Mouse (Mus musculus): ENCODE data around the gene Cd320.
"Not testable (repeated sequence)": the region's sequence is repeated elsewhere in the genome, so short reads cannot be mapped to it uniquely, and the experiment has no call there.

Gene Cd320

DNA sequence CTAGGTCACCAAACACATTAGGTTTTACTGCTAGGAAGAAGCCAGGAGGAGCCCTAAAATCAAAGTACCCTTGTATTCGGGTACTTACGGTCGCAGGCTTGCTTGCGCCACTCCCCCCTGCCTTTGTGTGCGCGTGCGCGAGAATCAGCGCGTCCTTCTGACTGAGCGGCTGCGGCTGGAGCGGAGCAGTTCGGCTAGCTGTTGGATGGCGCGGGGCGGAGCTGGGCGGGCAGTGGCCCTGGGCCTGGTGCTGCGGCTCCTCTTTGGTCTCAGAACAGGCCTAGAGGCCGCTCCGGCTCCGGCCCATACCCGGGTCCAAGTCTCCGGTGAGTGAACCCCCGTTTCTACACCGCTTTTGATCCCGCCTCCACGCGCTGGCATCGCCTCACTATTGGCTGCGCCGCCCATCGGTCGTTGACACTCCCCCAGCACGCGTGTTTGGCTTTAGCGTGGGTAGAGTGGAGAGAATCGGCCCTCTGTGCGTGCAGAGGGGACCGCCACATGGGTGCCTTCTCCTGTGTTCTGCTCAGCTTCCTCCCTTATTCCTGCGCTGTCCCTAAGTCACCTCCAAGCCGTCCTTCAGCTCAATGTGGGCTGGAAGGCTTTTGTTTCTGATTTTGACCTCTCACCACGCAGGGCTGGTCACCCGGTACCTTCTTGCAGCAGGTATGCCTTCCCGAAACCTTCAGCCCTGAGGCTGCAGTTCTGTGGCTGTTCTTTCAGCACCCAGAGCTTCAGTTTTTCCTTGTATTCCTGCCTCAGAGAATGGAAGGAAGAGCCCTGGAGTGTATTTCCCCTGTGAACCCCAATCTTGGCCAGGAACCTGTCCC is at the start of gene Cd320:
Cd320 (plus strand) TSS at position 126 of the 830 bp plus-strand sequence.
- DNase-seq, result peak; percentile 95

DNA sequence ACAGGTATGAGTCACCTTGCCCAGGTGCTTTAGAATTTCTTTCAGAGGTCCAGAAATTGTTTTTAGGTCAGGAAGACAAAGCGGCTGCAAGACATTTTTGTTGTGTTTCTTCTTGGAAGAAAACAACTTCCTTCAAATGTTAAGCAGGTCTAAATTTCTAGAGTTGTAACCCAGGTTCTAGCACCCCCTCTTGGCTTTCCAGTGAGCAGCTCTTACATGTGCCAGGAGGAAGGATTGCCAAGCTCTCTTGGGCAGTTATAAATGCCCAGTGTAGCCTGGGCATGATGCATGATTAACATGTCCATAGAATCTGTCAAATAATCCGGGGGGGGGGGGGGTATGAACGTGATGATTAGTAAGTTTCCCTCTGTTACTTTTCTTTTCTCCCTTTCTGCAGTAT is 44.6 kb upstream of the Cd320 start:
- peak; percentile 68 to 79 for DNase-seq

DNA sequence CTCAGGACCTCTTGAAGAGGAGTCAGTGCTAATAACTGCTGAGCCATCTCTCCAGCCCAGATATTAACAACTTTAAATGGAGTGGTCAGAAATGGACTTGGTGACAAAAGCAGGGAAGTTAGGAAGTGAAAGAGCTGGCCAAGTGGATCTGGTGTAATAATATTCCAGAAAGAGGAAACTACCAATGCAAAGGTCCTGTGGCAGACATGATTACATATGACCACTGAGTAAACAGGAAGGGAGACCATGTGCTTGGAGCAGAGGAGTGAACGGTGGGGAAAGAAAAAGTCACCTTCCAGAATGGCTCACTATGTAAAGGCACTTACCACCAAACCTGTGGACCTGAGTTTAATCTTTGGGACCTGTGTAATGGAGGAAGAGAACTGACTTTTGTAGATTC is 43.6 kb upstream of the Cd320 start:
- no peak for DNase-seq

DNA sequence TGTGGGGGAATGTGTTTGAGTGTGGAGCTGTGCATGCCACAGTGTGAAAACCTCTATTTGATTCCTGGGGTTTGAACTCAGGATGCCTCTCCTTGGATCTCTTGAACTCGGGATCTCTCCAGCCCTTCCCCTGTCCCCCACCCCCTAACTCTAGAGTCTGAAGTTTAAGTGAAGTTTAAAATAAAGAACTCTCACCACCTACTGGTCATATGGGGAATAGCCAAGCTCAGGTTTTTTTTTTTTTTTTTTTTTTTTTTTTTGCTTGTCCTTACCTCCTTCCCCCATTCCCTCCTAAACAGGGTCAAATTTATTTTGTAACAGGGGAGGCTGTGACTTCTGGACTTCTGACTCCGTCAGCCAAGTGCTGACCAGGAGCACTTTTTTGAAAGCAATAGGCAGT is 40.7 kb upstream of the Cd320 start:
- no peak for DNase-seq

DNA sequence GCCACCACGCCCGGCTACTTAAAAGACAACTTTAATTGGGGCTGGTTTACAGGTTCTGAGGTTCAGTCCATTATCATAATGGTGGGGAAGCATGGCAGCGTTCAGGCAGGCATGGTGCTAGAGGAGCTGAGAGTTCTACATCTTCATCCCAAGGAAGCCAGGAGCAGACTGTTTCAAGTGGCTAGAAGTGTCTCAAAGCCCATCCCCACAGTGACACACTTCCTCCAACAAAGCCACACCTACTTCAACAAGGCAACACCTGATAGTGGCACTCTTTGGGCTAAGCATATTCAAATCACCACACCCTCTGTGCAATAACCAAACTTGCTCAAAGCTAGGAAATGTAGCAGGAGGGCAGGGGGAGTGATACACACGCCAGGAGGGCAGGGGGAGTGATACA is 38.7 kb upstream of the Cd320 start:
- no peak for DNase-seq

DNA sequence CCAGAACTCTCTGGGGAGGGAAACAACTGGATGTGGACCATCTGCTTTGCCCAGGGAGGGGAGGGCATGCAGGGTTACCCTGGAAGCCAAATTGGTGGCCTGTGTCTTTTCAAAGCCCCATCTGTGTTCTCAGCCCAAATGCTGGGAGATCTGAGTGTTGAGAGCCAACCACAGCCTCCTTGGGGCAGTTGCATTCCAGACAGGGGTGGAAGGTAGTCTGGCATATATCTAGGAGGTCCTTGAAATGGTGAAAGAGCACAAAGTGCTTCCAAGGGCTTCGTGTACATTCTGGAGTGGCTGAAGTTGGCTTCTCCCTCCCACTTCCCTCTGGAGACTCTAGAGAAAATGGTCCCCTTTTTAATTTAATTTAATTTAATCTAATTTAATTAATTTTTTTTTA is 38.1 kb upstream of the Cd320 start:
- no peak for DNase-seq

DNA sequence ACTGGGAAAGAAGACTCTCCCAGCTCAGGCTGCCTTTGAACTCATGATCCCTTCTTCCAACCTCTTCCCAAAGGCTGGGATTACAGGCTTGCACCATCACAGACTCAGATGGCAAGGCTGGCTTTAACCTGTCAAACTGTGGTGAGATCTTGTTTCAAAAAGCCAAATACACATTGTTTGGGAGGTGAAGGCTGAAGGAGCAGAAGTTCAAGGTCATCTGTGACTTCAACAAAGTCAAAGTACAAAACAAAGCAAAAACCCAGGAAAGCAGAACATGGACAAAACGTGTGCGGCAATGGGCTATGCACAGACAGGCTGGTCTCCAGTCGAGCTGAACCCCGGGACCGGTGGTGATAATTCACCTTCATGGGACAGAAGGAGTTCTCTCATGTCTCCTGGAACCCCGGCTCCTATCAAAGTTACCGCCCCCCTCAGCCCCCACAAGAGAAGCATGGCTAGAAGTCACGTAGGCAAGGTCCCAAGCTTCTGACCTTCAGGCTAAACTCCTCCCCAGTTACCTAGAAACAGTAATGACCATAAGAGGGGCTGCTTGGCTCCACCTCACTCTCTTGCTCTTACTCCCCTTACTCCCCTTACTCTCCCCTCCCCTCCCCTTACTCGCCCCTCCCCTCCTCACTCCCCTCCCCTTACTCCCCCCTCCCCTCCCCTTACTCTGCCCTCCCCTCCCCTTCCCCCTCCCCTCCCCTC is 35.6 kb upstream of the Cd320 start:
- DNase-seq, result no peak

DNA sequence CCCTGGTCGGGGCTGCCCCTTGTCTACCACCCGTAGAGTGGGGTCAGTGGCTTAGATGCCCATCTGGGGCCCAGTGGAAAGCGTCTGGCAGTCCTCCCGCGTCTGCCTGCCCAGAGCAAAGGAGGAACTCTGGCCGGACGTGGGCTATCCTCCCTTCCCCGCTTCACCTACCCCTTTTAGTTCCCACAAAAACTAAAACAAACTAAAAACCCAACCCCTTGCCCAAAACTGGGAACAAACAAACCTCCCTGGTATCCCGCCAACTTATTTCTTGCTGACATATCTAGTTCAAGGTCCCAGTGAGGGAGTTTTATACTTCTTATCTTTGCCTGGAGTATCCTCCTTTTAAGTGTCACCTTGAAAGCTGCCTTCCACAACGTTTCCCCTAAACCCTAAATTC is 34.7 kb upstream of the Cd320 start:
- DNase-seq, result no peak

DNA sequence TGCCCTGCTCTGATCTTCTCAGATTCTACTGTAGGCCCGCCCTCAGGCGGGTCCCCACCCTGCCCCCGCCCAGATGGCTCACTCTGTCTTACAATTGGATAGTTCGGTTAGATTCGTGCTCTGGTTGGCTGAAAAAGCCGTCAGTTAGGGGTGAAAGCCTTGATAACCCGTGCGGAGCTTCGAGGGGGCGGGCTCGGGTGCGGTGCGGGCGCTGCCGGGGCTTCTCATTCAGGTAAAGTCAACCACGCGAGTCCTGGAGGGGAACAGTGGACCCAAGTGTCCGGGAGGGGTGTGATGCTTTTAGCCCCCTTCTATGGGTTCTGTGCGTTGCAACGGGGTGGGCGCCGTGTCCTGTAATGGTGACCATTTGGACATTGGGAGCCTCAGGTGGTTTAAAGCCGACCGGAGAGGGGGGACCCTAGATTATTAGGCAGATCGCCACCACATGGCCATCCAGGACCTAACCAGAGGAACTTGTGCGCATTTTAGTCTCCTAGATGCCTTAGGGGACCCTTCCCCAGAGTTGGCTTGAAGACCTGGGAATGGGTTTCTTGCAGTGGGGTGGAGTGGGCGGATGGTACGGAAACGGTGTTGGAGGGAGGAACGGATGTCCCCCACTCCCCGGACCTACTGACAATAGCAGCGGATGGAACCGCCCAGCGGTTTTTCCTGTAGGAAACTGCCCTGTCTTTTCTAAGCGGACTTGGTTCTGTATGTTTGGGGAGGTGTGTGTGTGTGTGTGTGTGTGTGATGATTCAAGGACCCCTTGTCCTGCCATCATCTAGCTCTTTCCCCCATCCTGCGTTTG is 32.4 kb upstream of the Cd320 start, which contains the start of gene Kank3:
Kank3 (plus strand) TSS at position 186 of the 808 bp plus-strand sequence.
- DNase-seq, result peak; percentile 94 to 96

DNA sequence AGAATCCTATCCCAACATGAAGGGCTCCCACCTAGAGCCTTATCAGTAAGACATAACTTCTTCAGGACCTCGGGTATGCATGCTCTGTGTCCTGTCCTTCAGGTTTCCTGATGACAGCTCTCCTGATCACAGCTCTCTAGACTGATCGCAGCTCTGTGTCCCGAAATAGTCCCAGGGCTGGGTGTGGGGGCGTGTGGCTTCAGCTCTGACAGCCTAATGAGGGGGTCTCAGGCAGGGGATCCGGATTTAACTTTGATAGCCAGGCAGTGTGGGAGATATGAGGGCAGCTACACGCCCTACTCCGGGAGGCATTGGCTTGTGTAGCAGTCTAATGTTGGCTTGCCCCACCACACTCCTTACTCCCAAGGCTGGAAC is 31.8 kb upstream of the Cd320 start:
- DNase-seq, result peak in 1 of 2 experiments; percentile 26

DNA sequence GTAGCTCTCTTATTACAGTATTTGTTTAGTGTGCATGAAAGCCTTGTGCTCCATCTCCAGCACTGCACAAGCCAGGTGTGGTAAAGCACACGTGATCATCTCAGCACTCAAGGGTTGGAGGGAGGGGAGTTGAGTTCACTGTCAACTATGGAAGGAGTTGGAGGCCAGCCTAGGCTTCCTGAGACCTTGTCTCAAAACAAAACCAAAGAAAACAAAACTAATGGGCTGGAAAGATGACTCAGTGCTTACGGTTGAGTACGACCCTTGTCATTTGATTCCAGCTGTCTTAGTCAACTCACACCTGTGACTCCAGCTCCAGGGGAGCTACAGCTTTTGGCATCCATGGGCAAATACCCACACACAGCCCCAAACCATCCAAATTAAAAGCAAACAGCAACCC is 30.4 kb upstream of the Cd320 start:
- peak; percentile 38 to 70 for DNase-seq

DNA sequence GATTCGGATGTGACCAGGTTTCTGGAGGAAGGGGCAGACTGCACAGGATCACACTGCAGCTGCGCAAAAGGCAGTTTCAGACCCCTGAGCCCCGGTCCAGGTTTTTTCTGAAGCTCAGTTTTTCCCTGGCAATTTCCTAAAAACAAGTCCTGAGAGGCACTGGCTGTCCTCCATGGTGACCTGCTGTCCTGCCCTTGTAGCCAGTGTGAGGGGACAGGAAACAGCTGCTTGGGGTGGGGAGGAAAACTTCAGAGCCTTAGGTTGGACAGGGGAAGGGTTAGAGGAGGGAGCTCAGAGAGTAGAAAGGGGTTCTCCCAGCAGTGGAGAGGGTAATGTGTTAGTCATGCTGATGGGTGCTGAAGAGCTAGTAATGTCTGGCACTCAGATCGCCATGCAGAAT is 29.9 kb upstream of the Cd320 start:
- DNase-seq, result peak; percentile 69 to 88

DNA sequence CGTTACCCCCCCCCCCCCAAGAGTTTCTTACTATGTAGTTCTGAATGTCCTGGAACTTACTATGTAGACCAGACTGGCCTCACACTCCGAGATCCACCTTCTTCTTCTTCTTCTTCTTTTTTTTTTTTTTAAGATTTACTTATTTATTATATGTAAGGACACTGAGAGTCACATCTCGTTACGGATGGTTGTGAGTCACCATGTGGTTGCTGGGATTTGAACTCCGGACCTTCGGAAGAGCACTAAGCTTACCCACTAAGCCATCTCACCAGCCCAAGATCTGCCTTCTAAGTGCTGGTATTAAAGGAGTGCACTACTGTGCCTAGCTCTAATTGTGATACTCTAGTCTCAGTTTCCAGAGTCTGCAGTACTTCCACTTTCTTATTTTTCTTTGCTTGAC is 27.5 kb upstream of the Cd320 start:
- DNase-seq, result no peak

DNA sequence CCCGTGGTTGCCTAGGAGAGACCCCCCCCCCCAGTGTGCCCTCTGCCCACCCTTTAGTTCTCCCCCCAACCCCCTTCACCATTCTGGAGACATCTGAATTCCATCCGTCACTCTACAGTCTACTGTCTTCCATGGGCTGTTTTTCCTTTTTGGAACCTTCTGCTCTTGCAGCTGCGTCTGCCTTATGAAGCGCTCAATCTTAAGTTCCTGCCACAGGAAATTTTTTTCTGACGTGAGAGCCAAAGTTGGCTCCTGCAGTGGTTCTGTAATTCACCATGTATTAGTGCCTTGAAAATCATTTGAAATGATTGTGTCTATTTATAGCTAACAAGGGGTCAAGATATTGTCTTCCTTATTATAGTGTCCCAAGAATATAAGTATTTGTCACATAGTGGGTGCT is 26.3 kb upstream of the Cd320 start:
- no peak for DNase-seq

DNA sequence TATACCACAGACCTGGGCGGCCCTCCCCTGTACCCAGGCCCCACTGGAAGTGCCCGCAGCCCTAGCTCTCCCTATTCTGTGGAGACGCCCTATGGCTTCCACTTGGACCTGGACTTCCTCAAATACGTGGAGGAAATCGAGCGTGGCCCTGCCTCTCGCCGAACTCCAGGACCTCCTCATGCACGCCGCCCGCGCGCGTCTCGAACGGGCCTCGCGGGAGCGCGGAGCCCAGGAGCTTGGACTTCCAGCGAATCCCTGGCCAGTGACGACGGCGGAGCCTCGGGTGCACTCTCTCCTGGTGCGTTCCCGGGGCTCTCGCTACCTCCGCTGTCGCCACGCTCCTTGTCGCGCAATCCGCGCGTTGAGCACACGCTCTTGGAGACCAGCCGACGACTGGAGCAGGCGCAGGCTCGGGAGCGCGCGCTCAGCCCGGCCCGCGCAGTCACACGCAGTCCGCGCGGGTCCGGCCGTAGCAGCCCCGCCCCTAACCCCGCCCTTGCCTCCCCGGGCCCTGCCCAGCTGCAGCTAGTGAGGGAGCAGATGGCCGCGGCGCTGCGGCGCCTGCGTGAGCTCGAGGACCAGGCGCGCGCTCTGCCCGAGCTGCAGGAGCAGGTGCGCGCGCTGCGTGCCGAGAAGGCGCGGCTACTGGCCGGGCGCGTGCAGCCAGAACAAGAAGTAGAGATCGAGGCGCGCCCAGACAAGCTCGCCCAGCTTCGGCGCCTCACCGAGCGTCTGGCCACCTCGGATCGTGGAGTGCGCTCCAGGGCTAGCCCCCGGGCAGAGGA is 25.5 kb upstream of the Cd320 start:
- DNase-seq, result peak; percentile 92 to 93

DNA sequence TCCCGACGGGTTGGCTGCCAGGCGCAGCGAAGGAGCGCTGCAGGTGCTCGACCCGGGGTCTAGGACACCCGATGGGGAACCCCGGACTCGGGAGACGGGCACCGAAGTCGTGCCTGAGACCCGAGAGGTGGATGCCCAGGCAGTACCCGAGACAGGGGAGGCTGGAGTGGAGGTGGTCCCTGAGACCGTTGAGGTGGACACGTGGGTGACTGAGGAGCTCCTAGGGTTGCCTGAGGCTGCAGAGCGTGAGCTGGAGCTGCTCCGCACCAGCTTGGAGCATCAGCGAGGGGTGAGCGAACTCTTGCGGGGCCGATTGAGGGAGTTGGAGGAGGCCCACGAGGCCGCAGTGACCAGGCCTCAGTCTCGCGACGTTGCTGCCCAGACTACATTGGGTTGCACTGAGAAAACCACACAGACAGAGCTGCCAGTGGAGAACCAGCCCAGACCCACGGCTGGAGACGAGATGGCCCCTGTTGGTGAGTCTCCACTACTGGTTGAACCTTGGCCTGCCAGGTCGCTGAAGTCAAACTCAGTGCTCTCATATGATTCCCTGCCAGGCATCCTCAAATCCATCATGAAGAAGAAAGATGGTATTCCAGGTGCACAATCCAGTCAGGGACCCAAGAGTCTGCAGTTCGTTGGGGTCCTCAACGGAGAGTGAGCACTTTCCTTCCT is 24.8 kb upstream of the Cd320 start:
- DNase-seq, result peak in 1 of 2 experiments; percentile 27

DNA sequence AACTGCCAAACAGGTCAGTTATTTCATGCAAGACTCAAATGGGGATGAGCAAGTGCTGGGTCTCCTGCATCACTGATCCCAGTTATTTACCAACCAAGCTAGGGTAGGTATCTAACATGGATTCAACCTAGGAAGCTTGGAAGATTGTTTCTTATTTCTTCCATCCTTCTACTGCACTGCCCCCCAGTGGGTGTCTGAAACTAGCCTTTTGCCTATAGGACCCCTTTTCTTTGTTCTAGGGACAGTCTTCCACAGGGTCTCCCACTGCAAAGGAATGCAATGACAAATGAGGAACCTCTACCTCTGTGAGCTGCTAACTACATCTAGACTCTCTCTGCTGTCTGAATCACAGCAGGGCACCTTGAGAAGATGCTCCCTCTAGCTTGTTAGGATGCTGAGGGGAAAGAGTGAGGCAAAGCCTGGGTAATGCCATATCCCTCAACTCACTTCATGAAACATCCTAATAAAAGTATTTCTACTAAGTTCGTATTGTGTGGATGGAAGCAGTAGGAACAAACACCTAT is 20.4 kb upstream of the Cd320 start:
- DNase-seq, result no peak

DNA sequence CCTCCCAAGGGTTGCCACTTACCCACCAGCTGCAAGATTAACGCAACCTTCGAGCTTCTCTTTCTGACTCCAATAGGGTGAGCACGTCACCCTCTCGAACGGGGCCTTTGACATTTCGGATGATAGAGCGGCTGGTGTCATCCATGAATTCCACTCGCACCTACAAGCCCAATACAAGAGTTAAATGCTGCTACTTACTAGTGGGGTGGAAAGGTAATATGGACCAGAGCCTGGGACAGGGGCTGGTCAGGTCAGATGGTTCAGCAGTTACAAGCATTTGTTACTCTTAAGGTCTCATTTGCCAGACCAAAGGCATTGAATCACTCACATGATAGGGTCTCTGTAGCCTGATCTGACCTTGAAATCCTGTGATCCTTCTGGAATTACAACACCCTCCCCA is 19.7 kb upstream of the Cd320 start:
- DNase-seq, result not testable (repeated sequence)

DNA sequence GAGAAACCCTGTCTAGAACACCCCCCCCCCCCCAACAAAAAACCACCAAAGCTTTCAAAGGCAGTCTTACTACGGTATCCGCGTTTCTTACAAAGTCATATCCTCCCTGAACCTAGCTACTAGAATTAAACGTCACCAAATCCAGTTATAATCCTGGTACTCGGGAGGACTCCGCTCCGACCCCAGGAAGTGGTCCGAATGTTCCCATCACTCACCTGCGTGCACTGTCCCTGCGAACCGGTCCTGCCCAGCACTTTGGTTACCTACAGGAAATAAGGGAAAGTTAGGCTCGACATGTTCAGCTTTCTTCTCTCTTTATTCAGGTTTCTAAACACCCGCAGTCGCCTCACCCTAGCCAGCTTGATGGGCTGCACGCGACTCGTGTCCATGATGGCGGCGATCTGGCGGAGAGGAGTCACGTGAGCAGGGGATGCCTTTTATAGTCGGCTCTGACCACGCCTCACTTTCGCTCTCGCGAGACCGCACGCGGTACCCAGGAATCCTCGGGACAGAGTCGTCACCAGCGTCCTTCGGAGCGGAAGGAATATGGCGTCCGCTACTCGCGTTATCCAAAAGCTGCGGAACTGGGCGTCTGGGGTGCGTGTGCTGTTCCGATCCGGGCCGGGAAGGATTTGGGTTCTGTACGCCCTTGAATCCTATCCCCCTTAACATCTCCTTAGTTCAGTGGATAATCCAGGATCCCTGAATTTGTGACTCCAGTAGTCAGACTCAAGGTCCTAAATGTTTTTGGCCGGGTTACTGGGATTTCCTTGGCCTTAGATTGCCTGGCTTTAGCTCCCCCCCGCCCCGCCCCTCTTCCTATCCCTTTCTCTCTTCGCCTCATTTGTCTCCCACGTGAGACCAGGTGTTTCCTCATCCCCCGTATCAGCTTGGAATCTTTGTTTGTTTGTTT is 18.6 kb upstream of the Cd320 start, which contains the start of the genes Rps28 and Ndufa7:
Rps28 (minus strand) TSS at position 479 of the 913 bp plus-strand sequence.
Ndufa7 (plus strand) TSS at position 489 of the 913 bp plus-strand sequence.
- peak; percentile 98 for DNase-seq

DNA sequence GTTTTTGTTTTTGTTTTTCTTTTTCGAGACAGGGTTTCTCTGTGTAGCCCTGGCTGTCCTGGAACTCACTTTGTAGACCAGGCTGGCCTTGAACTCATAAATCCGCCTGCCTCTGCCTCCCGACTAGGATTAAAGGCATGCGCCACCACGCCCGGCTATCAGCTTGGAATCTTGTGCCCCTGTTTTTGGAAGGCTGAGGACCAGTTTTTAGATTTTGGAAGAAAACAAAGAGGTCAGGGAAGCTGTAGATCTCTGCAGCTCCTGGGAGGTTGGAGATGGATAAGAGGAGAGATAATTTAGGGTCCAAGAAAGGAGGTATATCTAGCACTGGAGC is 17.9 kb upstream of the Cd320 start:
- DNase-seq, result not testable (repeated sequence)

Data from kidney, postnatal 36 days (tissue).